Mouse (Mus musculus) liver, postnatal 0 days (tissue): ENCODE measurements at regions not wholly inside any gene's neighbourhood (a gene's known extent, or its start where the extent isn't known, plus 50 kb on each side); places are given as distances from the start of the nearest gene placed in this dataset.

ENCODE experiments used
- ATAC-seq: fragments of 200-750 bp; cut with Nextera tagmentation; 2 replicates; pipeline ENCODE4 v1.8.0; 2017; ENCODE audit warnings: mild to moderate bottlenecking, moderate library complexity
- DNase-seq: peaks from one replicate; pipeline ENCODE4 v3.0.0-alpha.2; 2016
- H3K27ac ChIP-seq: fragments of 300-500 bp; sonication (generic); 2 replicates; pipeline ENCODE4 v1.5.1; 2014; ENCODE audit warnings: antibody characterized with exemption, moderate library complexity, mild to moderate bottlenecking, low read depth
- H3K27me3 ChIP-seq: fragments of 300-500 bp; sonication (generic); 2 replicates; pipeline ENCODE4 v1.6.1; 2014; ENCODE audit warnings: low read length, control low read depth, mixed read lengths; ENCODE audit not compliant: insufficient read depth
- H3K36me3 ChIP-seq: fragments of 300-500 bp; sonication (generic); replicated peaks from 2 replicates; pipeline ENCODE4 v1.6.1; 2014; ENCODE audit warnings: mild to moderate bottlenecking, control low read depth, low read length, moderate library complexity, mixed read lengths; ENCODE audit not compliant: insufficient read depth
- H3K4me1 ChIP-seq: fragments of 300-500 bp; sonication (generic); 2 replicates; pipeline ENCODE4 v1.6.1; 2014; ENCODE audit warnings: antibody characterized with exemption, mild to moderate bottlenecking, control low read depth; ENCODE audit not compliant: insufficient read depth
- H3K4me2 ChIP-seq: fragments of 300-500 bp; sonication (generic); 2 replicates; pipeline ENCODE4 v1.6.1; 2014; ENCODE audit warnings: low read depth, mild to moderate bottlenecking, low read length, moderate library complexity, mixed read lengths
- H3K4me3 ChIP-seq: fragments of 300-500 bp; sonication (generic); 2 replicates; pipeline ENCODE4 v1.5.1; 2014; ENCODE audit warnings: low read depth, low read length
- H3K9ac ChIP-seq: fragments of 300-500 bp; sonication (generic); replicated peaks from 2 replicates; pipeline ENCODE4 v1.6.1; 2014; ENCODE audit warnings: mild to moderate bottlenecking, moderate library complexity
- H3K9me3 ChIP-seq: fragments of 300-500 bp; sonication (generic); 2 replicates; pipeline ENCODE4 v1.6.1; 2016; ENCODE audit warnings: mild to moderate bottlenecking, control low read depth, low read length, mixed read lengths
- CTCF ChIP-seq: sonication (generic); IDR thresholded peaks from 2 replicates; pipeline ENCODE4 v1.5.1; 2016; ENCODE audit warnings: antibody characterized with exemption, low read depth
- EP300 ChIP-seq: IDR thresholded peaks from 2 replicates; pipeline ENCODE4 v1.6.1; 2016; ENCODE audit warnings: antibody characterized with exemption, low read depth, mild to moderate bottlenecking
- WGBS: fragments of 180-500 bp; shearing (Covaris S2); extraction: QIAGEN DNeasy Blood & Tissue Kit; methylation state at CpG from one replicate; pipeline ENCODE4 v1.1.7; 2014; ENCODE audit not compliant: insufficient replicate concordance; 5-methylcytosine and 5-hydroxymethylcytosine counted together

DNA sequence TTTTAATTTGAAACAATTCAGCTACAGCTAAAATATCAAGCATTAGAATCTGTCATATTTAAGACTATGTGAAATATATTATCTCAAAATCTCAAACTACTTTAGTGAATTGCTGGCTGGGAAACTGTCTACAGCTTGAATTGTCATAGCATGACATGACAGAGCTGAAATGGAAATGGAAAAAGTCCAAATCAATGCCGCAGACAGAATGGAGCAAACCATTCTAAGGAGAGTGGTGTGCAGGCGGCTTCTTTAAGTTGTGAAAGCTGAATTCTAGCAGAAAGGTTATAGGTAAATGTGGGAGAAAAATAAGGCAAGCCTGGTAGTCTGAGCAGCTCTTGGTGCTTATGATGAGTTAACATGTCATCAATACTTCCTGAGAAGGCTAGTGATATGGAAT lies 518.9 kb upstream of the Alcam start:
- no peak overlapping the region for H3K27ac ChIP-seq
- TF ChIP-seq CTCF (no peak), EP300 (no peak)
- no peak for ATAC-seq
- no peaks in the 10 kb centered on the region for H3K36me3 ChIP-seq
- H3K4me2 ChIP-seq = no peak overlapping the region
- H3K9ac ChIP-seq = no peak overlapping the region
- 83% methylated on average over 2 of the region's 2 CpGs for WGBS
- no peak overlapping the region for H3K4me3 ChIP-seq
- no peaks in the 10 kb centered on the region for H3K27me3 ChIP-seq
- no peaks in the 10 kb centered on the region for H3K4me1 ChIP-seq
- H3K9me3 ChIP-seq = no peaks in the 10 kb centered on the region
- no peak for DNase-seq

DNA sequence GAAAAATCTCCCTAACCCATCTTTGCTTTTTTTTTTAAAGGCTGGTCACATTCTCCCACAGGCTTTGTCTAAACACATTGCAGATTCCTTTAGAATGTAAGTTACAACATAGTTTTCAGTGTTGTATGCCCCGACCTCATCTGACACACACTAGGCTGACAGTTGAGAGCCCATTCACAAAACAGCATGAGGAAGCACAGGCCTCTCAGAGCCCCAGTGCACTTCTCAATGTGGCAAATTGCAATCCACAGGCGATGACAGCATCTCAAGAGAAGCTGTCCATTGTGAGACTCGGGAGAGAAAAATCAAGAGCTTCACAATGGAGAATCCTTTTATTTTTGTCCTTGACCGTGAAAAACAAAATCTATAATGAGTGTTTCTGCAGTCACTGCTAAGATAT lies 493.8 kb upstream of the Alcam start:
- Histone ChIP-seq H3K27ac (no peak overlapping the region), H3K27me3 (no peaks in the 10 kb centered on the region), H3K4me3 (no peak overlapping the region), H3K4me2 (no peak overlapping the region), H3K4me1 (no peaks in the 10 kb centered on the region), H3K36me3 (no peaks in the 10 kb centered on the region), H3K9me3 (no peaks in the 10 kb centered on the region), H3K9ac (no peak overlapping the region)
- no peak for DNase-seq
- TF ChIP-seq CTCF (no peak), EP300 (no peak)
- WGBS = 75% methylated on average over 4 of the region's 4 CpGs
- no peak for ATAC-seq

DNA sequence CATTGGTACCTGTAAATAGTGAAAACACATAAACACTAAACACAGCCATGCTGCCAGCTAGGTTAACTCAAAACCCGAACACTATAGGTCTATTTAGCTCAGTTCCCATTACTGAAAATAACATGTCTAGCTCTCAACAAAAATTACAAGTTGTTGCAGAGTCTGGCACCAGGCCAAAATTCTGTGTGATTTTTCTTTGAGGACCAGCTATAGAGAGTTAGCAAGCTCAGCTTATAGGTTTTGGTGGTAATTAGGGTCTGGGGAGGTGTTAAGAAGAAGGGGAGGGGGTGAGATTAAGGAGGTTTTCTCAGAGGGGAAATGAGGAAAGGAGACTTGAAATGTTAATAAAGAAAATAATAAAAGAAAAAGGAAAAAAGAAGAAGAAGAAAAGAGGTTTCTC lies 480.9 kb upstream of the Alcam start:
- Histone ChIP-seq H3K9ac (no peak overlapping the region), H3K27ac (no peak overlapping the region), H3K9me3 (no peaks in the 10 kb centered on the region), H3K4me3 (no peak overlapping the region), H3K4me1 (no peaks in the 10 kb centered on the region), H3K36me3 (no peaks in the 10 kb centered on the region), H3K4me2 (no peak overlapping the region), H3K27me3 (no peaks in the 10 kb centered on the region)
- DNase-seq (no peak), ATAC-seq (no peak)
- no peak for TF ChIP-seq CTCF
- no peak for TF ChIP-seq EP300
- WGBS = 51% methylated on average over 1 of the region's 1 CpGs

DNA sequence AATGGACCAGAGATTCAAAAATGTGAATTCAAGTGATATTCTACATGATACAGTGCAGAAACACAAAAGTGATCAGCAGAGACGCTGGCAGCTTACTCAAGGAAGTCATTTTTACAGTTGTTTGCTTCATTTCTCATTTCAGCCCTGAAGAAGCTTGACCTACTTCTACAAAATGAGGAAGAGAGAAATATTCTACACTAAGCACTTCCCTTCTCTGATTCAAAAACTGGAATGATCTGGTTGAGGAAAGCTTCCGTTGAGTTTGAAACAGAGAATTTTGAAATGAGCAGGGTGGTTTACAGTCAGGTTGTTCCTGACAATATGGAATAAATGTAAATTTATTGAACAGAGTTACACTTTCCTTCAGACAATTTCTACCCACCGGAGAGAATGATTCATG lies 478.1 kb upstream of the Alcam start:
- Histone ChIP-seq H3K27ac (no peak overlapping the region), H3K9me3 (no peaks in the 10 kb centered on the region), H3K4me2 (no peak overlapping the region), H3K27me3 (no peaks in the 10 kb centered on the region), H3K36me3 (no peaks in the 10 kb centered on the region), H3K9ac (no peak overlapping the region), H3K4me1 (no peaks in the 10 kb centered on the region), H3K4me3 (no peak overlapping the region)
- DNase-seq (no peak), ATAC-seq (no peak)
- WGBS = 59% methylated on average over 3 of the region's 3 CpGs
- TF ChIP-seq EP300 (no peak), CTCF (no peak)

DNA sequence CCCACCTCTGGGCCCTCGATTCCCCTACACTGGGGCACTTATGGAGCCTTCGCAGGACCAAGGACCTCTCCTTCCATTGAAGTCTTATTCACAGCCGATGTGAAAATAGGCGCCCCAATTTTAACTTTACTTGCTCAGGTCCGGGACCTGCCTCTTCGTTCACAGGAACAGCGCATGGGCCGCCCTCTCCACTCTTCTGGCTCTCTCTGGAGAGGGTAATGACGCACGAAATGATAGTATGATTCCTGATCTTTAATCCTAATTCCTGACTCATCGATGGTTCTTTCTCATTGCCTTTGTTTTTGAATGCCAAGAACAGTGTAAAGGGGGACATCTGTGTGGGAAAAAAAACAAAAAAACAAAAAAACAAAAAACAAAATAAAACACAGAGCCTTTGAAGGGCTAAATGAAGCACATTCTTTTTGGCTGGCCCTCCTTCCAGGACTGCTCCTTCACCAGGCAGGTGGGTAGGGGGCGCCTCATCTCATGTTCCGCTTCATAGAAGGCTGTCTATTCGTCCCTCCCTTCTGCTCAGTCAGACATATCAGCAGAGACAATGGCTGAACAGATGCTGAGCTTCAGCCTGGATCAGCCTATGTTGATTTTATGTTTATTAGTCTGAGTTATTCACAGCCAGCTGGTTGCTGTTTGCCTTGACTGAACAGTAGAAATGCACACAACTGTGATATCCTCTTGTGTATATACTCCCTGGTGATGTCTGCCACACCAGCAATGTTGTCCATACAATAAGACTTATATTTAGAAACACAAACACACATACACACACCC lies 438.8 kb upstream of the Alcam start:
- WGBS = 76% methylated on average over 14 of the region's 14 CpGs
- no peaks in the 10 kb centered on the region for H3K9me3 ChIP-seq
- H3K27ac ChIP-seq = no peak overlapping the region
- no peak overlapping the region for H3K9ac ChIP-seq
- no peaks in the 10 kb centered on the region for H3K27me3 ChIP-seq
- H3K36me3 ChIP-seq = no peaks in the 10 kb centered on the region
- H3K4me2 ChIP-seq = no peak overlapping the region
- H3K4me3 ChIP-seq = no peak overlapping the region
- ATAC-seq (no peak), DNase-seq (no peak)
- TF ChIP-seq EP300 (no peak), CTCF (no peak)
- H3K4me1 ChIP-seq = no peaks in the 10 kb centered on the region

DNA sequence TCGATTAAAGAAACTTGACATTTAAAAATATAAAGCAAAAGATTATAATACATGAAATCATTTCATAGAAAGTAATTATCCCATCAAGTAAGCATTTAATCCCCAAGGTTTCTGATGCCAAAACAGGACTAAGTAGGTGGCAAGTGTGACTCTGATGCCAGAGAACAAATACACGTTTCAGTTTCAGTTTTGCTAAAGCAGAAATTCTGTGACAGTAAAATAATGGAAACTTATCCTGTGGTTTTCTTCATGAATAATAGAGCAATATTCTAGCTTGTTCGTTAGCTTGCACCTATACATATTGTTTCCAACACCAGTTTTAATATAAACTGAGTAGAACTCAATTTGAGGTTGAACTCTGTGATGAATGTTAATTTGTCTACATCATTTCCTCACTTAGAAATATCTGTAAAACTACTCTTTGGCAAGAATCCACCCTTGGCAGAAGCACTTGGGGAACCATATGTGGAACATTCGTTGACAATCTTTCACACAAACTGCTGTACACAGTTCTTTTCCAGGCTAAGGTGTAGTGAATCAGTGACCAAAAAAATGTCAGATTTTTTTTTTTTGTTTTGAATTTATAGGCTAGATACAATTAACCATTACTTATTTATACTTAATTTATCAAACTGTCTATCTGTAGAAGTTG lies 425.7 kb upstream of the Alcam start:
- no peak overlapping the region for H3K27ac ChIP-seq
- no peaks in the 10 kb centered on the region for H3K36me3 ChIP-seq
- TF ChIP-seq EP300 (no peak), CTCF (no peak)
- H3K4me2 ChIP-seq = no peak overlapping the region
- H3K4me3 ChIP-seq = no peak overlapping the region
- H3K4me1 ChIP-seq = no peaks in the 10 kb centered on the region
- no peaks in the 10 kb centered on the region for H3K27me3 ChIP-seq
- WGBS = 53% methylated on average over 4 of the region's 4 CpGs
- DNase-seq (no peak), ATAC-seq (no peak)
- H3K9ac ChIP-seq = no peak overlapping the region
- H3K9me3 ChIP-seq = no peaks in the 10 kb centered on the region
